Mouse (Mus musculus) layer of hippocampus, postnatal 14 days (tissue): ENCODE measurements around the gene Atp2b4. TPM values are rescaled to one million over a fixed set of nuclear protein-coding genes. Genes with fewer than 3 reads are reported as not detected.

Source experiments
- DNase-seq, 2 experiments: peaks; one replicate each; pipeline ENCODE4 v3.0.0; 2021 to 2022; ENCODE audit warnings: low spot score in 2 of 2, mixed read lengths in 1 of 2
- long read RNA-seq, 2 experiments: library from polyadenylated mRNA; stranded (forward); transcript quantifications; one replicate each; pipeline ENCODE4 v2.0.0; 2021
- total RNA-seq, 2 experiments: library from RNA; stranded (reverse); gene quantifications; 2 replicates each; pipeline ENCODE4 v1.2.3; 2021

Gene Atp2b4
- 10 to 100 TPM; 62.9 to 67.4 TPM for total RNA-seq
- long read RNA-seq, experiment 1, partial matches to known transcripts, result 0 of 5 reads
- long read RNA-seq, experiment 1, other reads (novel, unspliced or antisense), result 5 of 5 reads
- long read RNA-seq, experiment 2, partial matches to known transcripts, result 0 of 11 reads
- long read RNA-seq, experiment 2, other reads (novel, unspliced or antisense), result 11 of 11 reads

DNA sequence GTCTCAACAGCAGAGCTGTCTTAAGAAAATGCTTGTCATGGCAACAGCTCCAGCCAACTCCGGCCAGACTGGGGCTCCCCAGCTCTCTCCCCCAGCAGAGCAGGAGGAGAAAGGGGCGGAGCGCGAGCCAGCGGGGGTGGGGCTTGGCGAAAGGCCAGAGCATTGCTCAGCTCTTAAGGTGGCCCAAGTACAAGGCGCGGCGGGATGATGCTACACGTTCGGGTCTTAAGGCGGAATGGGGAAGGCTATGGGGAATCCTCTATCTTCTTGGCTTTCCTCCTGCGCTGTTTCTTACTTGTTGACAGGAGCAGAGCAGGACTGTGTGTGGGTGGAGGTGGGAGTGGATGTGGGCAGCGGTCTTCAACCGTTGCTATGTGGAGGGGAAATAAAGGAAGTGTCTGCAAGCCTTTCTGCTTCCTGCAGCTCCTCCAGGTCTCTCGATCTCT is at the start of gene Atp2b4:
Atp2b4 (minus strand) TSS at position 94 of the 446 bp plus-strand sequence.
- DNase-seq, result peak; percentile 90

DNA sequence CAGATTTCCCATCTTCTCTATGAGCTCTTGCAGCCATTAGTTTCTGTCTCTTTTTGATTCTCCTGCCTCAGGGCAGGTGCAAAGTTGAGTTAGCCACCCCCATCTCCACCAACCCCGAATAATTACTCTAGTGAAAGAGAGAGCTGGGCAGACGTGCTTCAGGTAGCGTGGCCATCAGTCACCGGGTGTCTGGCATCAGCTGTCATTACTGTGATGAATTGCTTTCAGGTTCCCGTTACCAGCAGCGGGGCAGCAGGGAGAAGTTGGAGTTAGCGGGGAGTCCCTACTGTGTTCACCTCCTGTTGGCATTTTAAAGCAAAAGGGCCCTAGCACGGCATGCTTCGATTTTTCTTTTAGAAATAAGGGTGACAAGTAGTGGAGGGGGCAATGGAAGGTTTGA is 43.9 kb upstream of the Atp2b4 start:
- DNase-seq, result no peak

DNA sequence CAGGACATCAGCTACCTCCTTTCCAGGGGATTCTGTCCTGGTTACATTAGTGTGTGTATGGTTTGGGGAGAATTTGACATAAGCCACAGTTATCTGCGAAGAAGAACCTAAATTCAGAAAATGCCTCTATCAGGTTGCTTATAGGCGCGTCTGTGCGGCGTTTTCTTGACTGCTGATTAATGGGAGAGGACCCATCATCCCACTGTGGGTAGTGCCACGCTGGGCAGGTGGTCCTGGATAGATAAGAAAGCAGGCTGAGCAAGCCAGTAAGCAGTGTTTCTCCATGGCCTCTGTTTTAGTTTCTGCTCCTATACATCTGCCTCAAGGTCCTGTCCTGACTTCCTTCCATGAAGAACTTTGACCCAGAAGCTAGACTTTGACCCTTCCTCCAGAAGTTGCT is 43.1 kb upstream of the Atp2b4 start:
- DNase-seq, result no peak

DNA sequence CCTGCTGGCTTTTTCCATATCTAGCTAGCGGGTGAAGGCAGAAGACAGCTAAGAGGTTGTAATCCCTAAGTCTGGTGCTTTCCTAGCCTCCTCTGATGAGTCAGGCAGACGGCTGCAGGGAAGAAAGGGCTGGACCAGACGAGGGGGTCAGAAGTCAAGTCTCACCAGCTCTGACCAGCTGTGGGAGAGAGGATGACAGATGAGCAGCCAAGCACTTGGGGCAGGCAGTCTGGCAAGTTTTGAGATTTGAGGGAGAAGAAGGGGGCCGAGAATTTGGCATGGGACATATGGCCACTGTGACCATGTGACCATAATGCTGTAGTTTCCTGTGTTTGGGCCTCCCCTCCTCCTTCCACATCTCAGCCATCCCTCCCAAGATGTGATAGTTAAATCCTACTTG is 42.5 kb upstream of the Atp2b4 start:
- no peak for DNase-seq

DNA sequence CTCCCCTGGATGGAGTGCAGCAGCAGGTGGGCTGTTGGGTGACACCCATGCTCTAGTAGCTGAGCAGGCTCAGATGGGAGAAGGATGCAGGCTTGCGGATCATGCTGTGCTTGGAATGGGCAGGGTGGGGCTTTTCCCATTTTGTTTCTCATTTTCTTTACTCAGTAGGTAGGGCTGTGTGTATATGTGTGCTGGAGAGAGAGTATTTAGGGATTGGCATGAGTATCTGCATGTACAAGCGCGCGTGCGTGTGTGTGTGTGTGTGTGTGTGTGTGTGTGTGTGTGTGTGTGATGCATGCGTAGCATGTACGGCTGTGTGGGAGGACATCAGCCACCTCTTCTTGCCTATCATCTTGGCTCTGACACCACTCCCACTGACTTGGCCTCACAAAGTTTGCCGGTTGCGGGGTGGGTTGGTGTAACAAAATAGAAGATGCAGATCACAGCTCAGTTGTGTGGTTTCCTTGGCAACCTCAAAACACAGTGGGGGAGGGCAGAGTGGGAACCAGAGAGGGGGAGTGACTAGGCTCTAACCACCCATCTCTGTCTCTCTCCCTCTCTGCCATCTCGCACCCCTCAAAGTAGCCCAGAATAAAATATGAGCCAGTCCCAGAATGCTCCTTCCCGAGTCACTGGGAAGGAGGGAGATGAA is 41.4 kb upstream of the Atp2b4 start:
- DNase-seq, result peak; percentile 41 to 70

DNA sequence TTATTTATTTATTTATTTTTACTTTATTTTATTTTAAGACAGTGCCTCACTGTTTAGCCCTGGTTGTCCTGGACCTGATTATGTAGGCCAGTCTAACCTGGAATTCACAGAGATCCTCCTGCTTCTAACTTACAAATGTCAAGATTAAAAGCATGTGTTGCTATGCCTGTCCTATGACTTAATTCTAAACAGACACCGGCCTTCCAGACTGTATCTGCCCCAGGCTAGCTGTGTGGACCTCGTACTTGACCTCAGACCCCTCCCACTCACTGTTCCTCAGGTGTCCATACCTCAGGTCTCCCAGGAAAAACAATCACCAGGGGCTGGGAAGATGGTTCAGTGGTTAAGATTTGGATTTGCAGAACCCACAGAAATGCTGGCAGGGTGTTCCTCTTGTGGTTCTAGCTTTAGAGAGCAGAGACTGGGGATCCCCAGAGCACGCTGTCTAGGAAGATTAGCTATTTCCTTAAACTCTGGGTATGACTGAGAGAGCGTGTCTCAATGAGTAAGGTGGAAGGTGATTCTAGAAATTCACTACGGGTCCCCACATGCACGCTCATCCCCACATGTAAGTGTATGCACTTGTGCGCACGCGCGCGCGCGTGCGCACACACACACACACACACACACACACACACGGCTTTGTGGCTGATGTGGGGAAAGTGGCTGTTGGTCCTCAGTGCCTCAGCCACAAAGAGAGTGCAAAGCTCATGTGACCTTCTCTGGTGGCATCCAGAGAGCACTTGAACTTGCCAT is 40.5 kb upstream of the Atp2b4 start:
- DNase-seq, result no peak

DNA sequence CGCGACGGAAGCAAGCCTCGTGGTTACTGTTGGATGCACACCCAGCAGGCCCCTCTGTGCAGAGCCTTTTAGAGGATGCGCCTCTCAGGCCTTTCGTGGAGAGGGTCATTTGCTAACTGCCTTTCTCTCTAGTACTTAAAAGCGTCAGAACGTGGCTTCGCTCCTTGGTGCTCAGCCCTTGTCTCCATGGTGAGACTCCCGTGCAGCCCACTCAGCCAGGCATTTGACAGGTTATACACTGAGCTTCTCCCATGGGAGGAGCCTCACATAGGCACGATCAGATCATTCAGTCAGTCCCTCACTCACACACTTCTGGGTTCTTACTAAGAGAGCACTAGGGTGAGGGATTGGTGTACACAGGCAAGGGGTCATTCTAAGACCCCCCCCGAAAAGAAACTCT is 39.7 kb upstream of the Atp2b4 start:
- DNase-seq, result no peak

DNA sequence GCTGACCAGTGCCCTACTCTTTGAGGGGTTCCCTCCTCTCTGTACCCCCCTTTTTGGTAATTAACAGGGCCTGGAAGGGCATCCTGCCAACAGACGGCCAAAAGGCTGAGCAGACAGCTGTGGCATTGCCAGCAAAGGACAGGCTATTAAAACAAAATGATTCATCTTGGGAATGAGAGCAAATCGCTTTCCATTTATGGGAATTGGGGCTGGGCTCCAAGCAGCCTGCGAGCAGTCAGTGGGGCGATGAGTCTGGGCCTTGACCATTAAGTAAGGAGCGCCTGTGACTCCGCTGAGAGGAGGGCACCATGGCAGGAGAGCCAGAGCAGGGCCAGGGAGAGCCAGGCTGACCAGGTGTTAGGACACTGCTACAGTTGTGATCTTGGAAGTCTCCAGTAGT is 33.5 kb upstream of the Atp2b4 start:
- peak in 1 of 2 experiments; percentile 29 for DNase-seq

DNA sequence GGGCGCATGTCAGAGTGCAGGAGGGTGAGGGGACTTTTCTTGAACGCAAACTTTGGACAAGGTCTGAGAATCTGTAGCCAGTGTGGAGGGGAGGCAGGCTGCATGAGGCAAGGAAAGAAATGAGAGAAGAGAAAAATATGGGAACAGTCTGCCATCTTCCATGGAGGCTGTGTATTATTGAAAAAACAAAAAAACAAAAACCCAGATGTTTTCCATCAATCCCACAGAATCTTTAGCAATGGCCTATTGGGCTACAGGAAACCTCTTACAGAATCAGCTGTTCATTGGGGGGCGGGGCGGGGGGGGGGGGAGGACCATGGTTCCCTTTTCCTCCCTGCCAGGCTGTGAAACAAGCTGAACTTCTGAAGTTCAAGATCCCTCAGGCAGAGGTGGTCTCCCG is 31.9 kb upstream of the Atp2b4 start:
- DNase-seq, result no peak

DNA sequence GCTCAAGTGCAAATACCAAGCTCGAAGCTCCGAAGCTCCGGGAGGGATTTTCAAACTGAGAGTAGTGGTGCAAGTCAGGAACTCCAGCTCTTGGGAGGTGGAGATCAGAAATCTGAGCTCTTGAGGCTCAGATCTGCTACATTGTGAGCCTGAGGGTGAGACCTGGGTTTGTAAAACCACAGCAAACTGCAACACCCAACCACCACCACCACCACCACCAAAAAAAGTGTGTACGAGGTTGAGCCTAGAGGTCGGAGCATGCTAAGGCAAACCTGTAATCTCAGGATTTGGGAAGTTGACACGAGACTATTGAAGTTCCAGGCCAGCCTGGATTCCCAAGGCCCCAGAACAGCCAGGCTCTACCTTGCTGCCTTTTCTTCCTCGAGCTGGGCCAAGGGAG is 25.4 kb upstream of the Atp2b4 start:
- no peak for DNase-seq

DNA sequence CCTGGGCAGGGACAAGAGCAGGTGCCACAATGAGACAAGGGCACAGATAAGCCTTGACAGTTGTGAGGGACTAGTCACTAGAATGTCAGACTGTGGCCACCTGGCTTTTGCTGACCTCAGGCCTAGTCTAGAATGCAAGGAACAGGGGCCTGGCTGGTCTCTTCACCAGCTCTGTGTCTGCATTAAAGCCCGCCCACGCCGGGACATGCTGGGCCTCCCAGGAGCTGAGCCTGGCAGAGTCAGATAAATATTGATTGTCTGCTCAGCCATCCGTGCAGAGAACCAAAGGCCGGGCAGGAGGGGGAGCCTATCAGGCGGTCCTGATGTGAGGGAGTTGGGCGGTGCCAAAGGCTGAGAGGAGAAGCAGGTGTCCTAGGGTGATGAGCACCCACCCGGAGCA is 24.7 kb upstream of the Atp2b4 start:
- DNase-seq, result no peak

DNA sequence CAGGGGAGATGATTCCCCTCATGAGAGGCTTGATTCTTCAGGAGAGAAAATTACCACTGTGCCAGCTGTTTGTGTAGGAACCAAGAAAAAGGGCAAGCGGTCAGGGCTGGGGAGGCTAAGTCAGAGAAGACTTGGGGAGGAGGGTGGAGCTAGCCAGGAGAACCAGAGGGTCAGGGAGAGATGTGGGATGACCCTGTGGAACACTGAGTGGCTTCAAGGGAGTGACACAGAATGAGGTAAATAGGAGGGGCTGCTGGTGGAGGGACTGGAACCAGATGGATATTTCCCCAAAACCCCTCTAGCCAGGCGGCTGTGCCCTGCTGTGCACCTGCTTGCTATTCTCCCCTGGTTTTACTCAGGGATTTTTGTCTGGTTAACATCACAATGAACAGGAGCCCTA is 24.3 kb upstream of the Atp2b4 start:
- no peak for DNase-seq

DNA sequence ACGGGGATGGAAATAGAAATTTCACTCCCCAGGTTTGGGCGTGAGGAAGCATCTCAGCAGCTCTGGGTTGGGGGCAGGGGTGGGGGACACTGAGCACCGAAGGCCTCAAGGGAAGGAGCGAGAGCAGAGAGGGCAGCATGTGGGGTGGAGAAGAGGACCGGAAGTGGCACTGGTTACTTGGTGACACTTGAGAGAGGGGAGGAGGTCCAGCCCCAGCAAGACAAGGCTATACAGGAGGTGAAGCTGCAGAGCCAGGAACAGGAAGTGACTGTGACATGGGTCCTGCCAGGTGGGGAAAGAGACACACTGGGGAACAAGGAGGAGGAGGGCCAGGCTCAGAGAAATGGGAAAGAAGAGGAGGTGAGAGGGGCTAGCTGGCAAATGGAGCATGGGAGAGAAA is 20.3 kb upstream of the Atp2b4 start:
- DNase-seq, result no peak

DNA sequence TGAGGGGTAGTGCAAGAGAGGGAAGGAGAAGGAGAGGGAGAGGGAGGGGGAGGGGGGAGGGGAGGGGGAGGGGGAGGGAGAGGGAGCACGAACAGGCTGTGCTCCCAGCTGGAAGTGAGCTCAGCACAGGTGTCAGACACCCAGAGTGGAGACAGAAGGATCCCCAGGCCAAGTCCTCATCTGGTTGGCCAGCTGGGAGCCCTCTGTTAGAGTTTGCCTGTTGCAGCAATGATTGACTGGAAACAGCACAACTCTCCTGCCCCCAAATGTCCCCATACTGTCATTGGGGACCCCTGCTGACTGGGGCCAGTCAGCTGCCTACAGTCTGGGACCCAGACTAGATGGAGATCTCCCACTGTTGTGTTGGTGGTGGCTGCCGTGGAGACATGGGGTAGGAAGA is 19.3 kb upstream of the Atp2b4 start:
- no peak for DNase-seq

DNA sequence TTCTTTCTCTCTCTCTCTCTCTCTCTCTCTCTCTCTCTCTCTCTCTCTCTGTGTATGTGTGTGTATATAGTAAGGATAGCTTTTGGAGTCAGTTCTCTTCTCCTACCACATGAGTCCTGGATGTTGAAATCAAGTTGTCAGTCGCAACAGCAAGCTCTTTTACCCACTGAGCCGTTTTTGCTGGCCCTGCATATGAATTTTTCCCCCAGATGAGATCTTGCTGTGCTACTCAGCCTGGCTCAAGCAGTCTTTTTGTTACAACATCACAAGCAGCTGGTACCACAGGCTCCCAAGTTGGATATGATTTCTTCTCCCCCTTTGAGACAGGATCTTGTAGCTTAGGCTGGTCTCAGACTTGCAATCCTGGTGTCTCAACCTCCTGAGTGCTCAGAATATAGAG is 17.7 kb upstream of the Atp2b4 start:
- no peak for DNase-seq

DNA sequence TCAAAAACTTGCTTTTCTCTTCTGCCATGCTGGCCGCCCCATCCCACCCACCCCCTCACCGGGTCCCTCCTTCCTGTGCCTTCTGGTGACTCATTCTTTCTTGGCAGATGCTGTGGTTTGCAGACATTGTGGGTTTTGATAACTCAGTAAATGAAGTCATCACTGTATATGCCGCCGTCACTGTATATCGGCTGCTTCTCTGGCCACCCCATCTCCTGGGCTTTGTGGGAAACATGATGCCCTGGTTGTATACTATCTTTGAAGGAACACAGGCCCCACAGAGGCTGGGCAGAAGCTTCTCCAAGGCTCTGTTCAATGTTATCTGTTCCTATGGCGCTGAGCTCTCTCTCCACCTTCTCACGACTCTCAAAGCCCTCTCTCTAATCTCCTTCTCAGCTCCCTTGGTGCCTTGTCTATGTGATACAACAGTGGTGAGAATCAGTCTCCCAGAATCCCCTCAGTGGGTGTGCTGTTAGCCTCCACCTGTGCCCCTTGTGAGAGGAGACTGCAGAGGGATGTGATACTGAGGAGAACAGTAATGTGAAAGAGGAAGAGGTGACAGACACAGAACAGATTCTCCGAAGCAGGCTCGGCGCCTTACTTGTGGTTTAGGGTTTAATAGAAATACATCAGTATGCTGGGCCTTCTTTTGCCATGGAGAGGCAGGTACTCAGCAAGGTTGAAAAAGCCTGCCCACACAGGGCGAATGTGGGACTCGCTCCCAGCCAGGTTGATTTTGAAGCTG is 15.1 kb upstream of the Atp2b4 start:
- no peak for DNase-seq

DNA sequence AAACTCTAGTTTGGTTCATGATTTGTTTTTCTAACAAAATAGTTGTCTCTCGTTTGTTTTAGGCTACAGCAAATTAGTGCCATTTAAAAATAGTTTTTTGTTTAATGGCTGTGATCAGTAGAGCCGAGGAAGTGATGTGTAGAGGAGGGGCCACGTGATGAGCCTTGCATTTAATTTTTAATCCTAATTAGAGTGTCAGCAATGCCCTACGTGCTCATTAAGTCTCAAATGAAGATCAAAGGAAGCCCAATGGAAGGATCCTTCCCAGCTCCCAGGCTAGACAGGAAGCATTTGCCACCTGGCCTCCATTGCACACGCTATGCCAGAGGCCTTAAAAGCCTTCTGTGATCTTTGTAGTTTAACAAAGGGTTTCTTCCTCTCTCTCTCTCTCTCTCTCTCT is 8.5 kb upstream of the Atp2b4 start:
- no peak for DNase-seq

DNA sequence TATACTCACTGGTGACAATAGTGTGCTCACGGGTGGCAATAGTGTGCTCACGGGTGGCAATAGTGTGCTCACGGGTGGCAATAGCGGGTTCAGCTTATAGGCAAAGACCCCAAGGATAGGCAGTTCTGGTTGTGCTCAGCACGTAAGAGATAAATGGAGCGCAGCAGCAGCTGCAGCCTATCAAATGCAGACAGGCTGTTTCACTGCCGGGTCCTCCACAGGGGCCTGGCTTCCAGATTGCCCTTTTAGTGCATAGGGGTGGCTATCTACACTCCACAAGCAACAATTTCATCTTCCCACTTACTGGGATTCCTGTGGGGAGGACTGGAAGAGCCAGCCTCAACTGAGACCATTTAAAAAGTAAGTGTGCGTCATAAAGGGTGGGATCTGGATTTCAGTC is 7.2 kb upstream of the Atp2b4 start:
- no peak for DNase-seq

DNA sequence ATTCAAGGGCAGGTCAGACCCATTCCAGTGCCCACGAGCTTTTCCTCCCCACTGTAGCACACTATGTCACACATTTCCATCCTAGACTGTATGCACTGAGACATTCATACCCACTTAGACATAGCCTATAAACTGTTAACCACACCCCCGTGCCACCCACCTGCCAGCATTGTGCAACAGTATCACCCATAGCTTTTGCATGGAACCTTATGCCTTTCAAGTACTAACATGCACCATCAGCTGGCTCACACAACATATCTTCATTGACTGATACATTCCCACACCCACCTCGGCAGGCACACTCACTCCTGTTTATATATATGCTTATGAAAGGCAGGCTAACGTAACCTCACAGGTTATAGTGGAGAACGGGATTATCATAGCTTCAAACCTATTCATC is 902 bp upstream of the Atp2b4 start:
- DNase-seq, result no peak

DNA sequence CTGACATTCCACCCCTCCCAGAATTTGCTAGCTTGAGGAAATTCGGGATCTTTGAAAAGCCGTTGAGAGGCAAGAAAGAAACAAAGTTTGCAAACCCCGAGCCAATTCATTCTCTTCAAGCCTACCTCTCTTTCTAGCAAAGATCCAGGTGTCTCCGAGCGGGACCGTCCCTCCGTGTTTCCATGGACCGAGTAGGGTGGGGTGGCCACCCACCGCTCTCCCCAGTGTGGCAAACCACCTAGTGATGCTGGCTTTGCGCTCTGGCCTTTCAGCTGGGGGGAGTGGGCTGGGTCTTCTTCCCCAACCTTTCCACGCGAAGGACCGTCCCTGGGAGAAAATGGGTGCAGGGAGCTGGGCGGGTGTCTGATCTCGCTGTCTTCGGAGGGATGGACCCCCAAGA is 329 bp downstream of the Atp2b4 start:
- DNase-seq, result no peak

DNA sequence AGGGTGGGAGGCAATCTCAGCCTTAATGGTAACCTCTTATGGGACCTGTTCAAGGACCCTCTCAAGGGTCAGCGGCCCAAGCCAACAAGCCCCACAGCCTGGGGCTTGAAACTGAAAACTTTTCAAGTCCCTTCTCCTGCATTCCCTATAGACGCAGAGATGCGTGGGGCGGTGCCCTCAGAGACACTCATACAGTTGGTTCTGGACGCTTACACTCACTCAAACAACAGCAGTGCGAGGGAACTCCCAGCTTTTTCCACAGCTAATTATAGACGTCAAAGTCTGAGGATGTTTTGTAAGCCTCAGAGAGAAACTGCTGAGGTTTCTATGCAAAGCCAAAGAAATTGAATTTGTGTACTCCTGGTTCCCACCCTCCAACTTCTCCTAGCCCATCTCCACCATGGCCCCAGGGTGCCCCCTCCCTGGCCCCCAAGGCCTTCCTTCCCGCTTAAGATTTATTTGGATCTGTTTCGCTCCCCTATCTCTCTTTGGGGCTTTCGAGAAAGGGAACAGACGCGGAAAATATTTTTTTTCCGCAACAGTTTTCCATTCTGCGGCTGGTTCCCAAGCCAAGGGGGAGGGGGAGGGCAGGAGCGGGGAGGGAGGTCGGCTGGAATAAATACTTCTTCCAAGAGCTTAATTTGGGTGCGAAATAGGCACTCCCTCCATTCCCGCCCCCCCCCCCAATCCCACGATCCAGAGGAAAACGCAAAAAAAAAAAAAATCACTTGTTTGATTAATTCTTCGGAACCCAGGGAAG is 975 bp downstream of the Atp2b4 start:
- DNase-seq, result no peak
